Mouse (Mus musculus) CD4-positive helper T cell, adult 2 months (primary cell): ENCODE measurements around the gene Satl1.
A peak's percentile ranks its signal among the peaks of the same experiment; 100 is the strongest.

ENCODE experiments used
- DNase-seq: peaks from one replicate; pipeline ENCODE4 v3.0.0-alpha.2; 2012; ENCODE audit warnings: low read depth, missing footprints, low spot score

Gene Satl1

GRCm38 (mm10) chrX:112406679-112407078 lies at the start of gene Satl1:
Satl1 (minus strand) TSS chrX:112406779.
- no peak for DNase-seq

DNA sequence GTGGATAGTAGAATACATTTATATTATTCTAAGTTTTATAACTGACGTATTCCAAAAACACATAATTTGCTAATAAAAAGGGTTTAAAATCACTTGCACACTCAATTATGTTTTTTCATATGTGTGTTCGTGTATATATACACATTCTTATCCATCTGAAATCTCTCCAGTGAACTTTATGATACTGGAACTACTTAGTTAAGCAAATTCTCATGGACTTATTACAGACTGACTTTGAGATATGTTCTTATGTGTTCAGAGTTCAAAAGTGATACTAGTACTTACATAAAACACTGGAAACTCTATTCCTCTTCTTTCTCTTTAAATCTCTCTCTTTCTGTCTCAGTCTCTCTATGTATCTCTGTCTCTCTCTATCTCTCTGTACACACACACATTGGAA lies 31.5 kb upstream of the Satl1 start:
- no peak for DNase-seq

DNA sequence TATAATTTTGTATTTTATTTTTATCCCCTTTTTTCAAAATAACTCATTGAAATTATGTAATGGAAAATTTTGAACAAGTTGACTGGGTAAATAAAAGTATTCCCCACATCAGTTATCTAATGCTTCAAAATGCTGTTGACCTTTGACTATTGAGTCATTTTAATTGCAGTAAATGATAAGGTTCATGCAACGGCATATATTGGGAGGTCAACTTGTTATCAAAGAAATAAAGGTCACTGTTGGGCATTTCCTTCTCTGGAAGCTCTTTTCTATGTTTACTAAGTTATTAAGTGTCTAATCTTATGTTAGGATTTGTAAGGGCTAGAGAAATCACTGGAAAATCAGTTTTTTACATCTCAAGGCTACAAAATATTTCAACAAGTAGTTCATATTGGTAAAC lies 31.0 kb upstream of the Satl1 start:
- DNase-seq, result no peak

DNA sequence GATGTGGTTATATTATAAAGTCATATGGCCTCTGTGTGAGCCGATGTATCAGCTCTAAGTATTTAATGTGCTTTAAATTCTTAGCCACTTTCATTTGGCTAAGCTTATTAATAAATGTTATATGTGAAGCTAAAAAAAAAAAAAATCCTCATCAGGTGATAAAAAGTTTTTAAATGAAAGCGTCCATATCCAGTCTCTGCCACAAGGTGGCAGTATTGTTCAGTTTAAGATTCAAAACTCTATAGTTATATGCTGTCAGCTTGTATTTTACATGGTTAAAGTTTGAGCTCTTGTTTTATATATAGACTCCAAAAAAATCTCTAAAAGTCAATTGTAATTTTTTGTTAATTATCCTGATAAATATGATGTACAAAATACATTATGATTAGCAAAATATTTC lies 16.4 kb upstream of the Satl1 start:
- DNase-seq, result peak; percentile 14

DNA sequence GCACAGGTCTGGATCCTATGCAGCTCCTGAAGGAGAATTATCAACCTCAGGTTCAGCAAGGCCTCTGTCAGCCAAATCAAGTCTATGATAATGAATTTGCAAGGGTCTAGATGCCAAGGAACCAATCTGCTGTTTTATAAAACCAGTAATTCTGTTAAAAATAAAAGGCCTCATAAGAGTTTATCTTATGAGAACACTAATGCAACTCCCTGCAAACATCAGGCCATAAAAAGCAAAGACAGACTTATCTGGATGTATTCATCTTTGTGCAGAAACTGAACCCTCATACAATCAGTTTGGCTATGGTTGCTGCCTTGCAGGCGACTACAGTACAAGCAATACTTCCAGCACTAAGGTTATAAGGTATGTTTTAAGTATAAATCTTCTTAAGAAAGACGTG lies 5.7 kb upstream of the Satl1 start:
- no peak for DNase-seq

DNA sequence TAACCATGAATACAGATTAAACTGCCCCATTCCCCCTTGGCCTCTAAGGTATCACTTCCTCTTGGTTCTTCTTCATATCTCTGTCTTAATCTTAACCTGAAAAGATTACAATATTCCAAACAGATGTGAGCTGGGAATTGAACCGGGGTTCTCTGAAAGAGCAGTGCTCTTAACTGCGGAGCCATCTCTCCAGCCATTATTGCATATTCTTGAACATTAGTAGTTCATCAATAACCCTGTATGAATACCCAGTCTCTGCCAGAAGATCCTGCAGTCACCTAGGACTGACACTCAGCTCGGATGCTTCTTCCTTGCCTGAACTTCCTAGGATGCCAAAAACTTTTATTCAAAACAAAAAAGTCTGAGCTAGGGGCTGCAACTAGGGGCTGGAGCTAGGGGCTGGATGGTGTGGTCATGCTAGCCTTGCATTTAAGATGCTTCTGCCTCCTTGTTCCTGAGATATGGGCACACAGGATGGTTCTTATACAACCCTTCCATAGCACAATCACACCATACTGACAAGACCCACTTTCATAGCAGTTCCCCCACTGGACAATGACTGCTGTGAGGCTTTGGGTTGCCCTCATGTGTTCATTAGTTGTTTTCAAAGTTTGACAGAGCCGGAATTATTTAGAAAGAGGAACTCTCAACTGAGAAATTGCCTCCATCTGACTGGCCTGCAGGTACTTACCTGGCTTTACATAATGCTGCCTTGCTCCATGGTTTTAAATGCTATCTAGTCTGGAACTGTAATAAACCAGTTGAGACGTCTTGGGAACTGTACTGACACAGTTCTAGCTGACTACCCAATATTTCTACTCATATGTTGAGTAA lies 35.8 kb downstream of the Satl1 start:
- peak; percentile 46 for DNase-seq

DNA sequence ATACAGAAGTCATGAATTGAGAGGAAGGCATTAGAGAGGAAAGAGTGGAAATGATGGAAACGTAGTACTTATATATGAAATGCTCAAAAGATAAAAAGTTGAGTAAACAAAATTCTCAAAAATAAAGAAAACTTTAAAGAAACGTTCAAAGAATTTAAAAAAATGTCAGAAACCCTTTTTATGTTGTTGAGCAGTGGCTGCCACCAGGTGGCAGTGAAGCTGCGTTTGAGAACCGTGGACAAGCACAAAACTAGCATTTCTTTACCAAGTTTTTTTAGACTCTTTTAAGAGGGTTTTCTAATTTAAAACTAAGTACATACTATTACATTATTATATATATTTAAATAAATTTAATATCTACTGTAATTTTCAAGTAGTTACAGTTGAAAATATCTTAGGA lies 38.2 kb downstream of the Satl1 start:
- no peak for DNase-seq

DNA sequence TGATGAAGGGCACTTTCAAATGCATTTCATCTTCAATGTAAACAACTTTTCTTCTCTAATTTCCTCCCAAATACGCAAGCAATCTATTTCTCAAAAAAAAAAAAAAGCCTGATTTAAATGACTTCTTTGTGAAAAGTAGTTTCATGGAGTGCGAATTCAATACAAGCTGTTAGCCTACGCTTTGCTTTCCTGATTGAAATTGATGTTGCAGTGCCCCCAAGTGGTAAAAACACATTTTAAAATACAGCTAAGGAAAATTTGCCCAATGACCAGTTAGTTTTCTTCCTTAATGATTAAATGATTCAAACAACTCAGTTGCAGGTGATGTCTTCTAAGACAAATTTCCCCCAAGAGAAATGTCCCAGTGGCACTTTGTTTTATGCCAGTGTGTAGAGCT lies 58.2 kb downstream of the Satl1 start:
- DNase-seq, result peak; percentile 2

DNA sequence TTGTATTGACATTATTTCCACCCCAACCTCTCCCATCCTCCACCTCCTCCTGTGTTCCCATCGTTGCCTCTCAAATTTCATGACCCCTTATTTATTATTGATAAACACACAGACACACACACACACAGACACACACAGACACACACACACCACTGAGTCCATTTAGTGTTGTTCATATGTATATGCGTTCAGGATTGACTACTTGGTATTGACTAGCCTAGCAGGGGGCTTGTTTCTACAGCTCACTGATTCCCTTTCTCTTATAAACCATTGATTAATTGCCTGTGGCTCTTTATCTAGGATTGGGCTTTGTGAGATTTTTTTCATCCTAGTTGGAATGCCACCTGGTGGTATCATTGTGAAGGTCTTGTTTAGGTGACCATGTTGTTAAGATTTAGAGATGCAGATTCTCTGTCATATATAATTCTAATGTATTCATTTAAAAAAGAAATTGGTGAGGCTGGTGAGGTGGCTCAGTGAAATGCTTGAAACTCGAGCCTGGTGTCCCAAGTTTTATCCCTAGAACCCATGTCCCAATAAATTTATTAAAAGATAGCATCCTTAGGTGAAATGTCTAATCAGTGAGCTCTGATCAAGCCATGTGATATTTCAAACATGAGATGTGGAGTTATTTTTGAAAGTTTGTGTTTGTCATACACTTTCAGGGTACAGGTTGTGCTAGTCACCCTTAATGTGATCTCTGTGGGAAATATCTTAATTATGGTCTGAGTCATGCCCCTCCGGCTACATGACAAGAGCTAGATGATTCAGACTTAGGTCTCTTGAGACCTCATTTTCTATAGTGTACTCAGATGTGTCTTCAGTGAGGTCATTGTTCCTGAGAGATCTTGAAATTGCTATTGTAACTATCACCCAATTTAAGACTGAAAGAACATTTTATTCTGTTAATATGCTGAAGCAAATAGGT lies 58.8 kb downstream of the Satl1 start:
- DNase-seq, result no peak

DNA sequence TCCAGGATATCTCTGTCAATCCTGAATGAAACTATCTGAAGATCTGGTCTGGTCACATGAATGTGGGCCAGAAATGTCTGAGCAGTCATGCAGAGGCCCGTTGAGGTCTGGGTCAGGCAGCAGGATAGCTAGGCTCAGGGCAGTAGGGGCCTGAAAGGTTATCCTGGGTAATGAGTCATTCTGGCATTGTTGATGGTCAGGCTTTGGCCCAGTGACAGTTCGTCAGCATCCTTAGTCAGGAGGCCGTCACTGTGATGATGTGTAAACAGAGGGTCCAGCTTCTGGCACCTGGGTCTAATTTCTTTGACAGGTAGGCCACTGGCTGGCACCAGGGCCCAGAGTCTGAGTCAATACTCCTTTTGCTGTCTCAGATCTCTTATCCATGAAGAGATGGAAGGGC lies 67.1 kb downstream of the Satl1 start:
- DNase-seq, result no peak
